ENCODE assay signal across 12 mouse cellular contexts in the genomic region with DNA sequence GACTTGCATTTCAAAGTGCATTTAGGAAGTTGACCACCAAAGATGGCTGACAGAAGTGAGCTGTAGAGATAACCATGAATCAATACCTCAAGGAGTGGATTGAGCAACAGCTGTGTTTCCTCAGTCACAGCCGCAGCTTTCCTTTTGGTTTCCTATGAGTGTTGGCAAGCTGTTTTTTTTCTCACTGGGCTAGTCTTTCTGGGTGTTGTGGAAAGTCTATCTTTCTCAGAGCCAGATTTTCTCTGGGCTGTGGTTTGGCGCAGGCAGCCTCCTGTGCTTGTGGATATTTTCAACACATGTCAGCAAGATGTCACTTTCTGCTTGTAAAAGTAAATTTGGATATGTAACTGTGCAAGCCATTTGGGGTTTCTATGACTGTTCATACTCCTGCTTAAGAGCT.
DNase-seq lines count a peak whose midpoint lies in the region; ATAC-seq and TF ChIP-seq lines count a peak whose summit lies in the region.
"Had no signal": no experiment of that assay in that cellular context is flagged by ENCODE, and none has a peak within 500 bp of the region (broad histone marks: within the 10 kb centered on the region; RNA-seq: fewer than 3 reads in every experiment).

No protein-coding gene starts in this region.

- no peak for TF ChIP-seq CTCF in left cerebral cortex, adult 2 months (IDR thresholded peaks at IDR 0.05)

- peaks cover under 1% of the 10 kb centered on the region for H3K4me1 ChIP-seq in forebrain, embryonic 16.5 days (replicated peaks; ENCODE audit: control insufficient read depth, insufficient read depth, low read length)
- H3K4me1 ChIP-seq in forebrain, embryonic 15.5 days: peaks cover 6% of the 10 kb centered on the region
- peaks cover 1% of the 10 kb centered on the region for H3K4me1 ChIP-seq in limb, embryonic 13.5 days

- no peaks in the 10 kb centered on the region for H3K9me3 ChIP-seq in forebrain, embryonic 16.5 days (ENCODE audit: control insufficient read depth, low read length)
- no peaks in the 10 kb centered on the region for H3K9me3 ChIP-seq in forebrain, embryonic 15.5 days
- no peaks in the 10 kb centered on the region for H3K9me3 ChIP-seq in limb, embryonic 13.5 days
- H3K9me3 ChIP-seq: neural tube, embryonic 13.5 days had no signal

- H3K27me3 ChIP-seq in forebrain, embryonic 16.5 days (replicated peaks; ENCODE audit: control insufficient read depth, insufficient read depth, low read length): no peaks in the 10 kb centered on the region
- H3K27me3 ChIP-seq in forebrain, embryonic 15.5 days: no peaks in the 10 kb centered on the region
- H3K27me3 ChIP-seq in limb, embryonic 13.5 days: peaks cover 8% of the 10 kb centered on the region
- no peaks in the 10 kb centered on the region for H3K27me3 ChIP-seq in myocyte (ENCODE audit: control insufficient read depth, insufficient read depth, insufficient read length)

- no peak overlapping the region for H3K27ac ChIP-seq in forebrain, embryonic 16.5 days (ENCODE audit: low read length)
- H3K27ac ChIP-seq in forebrain, embryonic 15.5 days (replicated peaks): no peak overlapping the region
- H3K27ac ChIP-seq in left cerebral cortex, adult 2 months: no peak overlapping the region
- 0 out of 2 replicates have a peak overlapping the region, but pooled peaks have one; percentile 4 for H3K27ac ChIP-seq in limb, embryonic 13.5 days
- H3K27ac ChIP-seq: layer of hippocampus, adult 2 months; neural tube, embryonic 13.5 days had no signal

- intact Hi-C loops in left cerebral cortex, postnatal 14 days (cut with DNase I): no loop called here
- intact Hi-C loops in left cerebral cortex, adult 2 months (cut with DNase I): no loop called here

- no peak for TF ChIP-seq POLR2A in myocyte (IDR thresholded peaks at IDR 0.05; ENCODE audit: insufficient read length, low read depth)

- no peak overlapping the region for H3K4me2 ChIP-seq in forebrain, embryonic 16.5 days (ENCODE audit: low read length)
- no peak overlapping the region for H3K4me2 ChIP-seq in forebrain, embryonic 15.5 days (replicated peaks)
- no peak overlapping the region for H3K4me2 ChIP-seq in limb, embryonic 13.5 days (replicated peaks)
- peak overlapping the region; percentile 48 for H3K4me2 ChIP-seq in myocyte (ENCODE audit: low read depth)
- H3K4me2 ChIP-seq: midbrain, embryonic 11.5 days; neural tube, embryonic 13.5 days had no signal

- no peak overlapping the region for H3ac ChIP-seq in myocyte (ENCODE audit: control insufficient read depth, insufficient read length)

- no peak overlapping the region for H3K4me3 ChIP-seq in forebrain, embryonic 16.5 days (replicated peaks; ENCODE audit: low read length)
- H3K4me3 ChIP-seq in forebrain, embryonic 15.5 days: no peak overlapping the region
- no peak overlapping the region for H3K4me3 ChIP-seq in left cerebral cortex, adult 2 months
- H3K4me3 ChIP-seq in limb, embryonic 13.5 days: no peak overlapping the region
- H3K4me3 ChIP-seq in myocyte: no peak overlapping the region
- H3K4me3 ChIP-seq: layer of hippocampus, adult 2 months; neural tube, embryonic 13.5 days had no signal

- no peak overlapping the region for H3K9ac ChIP-seq in forebrain, embryonic 16.5 days (replicated peaks; ENCODE audit: low read depth, low read length)
- no peak overlapping the region for H3K9ac ChIP-seq in forebrain, embryonic 15.5 days (replicated peaks)
- H3K9ac ChIP-seq in limb, embryonic 13.5 days: no peak overlapping the region
- H3K9ac ChIP-seq: neural tube, embryonic 13.5 days had no signal

- H3K79me2 ChIP-seq in myocyte (ENCODE audit: control insufficient read depth, insufficient read depth): no peaks in the 10 kb centered on the region

- peak; percentile 38 for ATAC-seq in forebrain, embryonic 16.5 days
- ATAC-seq in forebrain, embryonic 15.5 days (replicated peaks): no peak; the same call in 1 of the 2 replicates
- ATAC-seq in limb, embryonic 13.5 days (ENCODE audit: low FRiP score, low read depth): peak; percentile 77; the same call in 1 of the 2 replicates

- peak; percentile 7 to 50 for DNase-seq in left cerebral cortex, postnatal 14 days (ENCODE audit: low spot score in 2 of 2)
- no peak for DNase-seq in left cerebral cortex, adult 2 months (ENCODE audit: extremely low spot score in 1 of 2, low spot score in 2 of 2)
- no peak for DNase-seq in spleen, postnatal 4 days (ENCODE audit: low spot score in 2 of 2)
- no peak for DNase-seq in kidney, postnatal 25 days
- DNase-seq: heart, postnatal 36 days had no signal

- WGBS in forebrain, embryonic 16.5 days: 72% methylated on average over 2 of the region's 2 CpGs
- WGBS in forebrain, embryonic 15.5 days: 74% methylated on average over 2 of the region's 2 CpGs
- WGBS in limb, embryonic 13.5 days: 31% methylated on average over 2 of the region's 2 CpGs

- H3K36me3 ChIP-seq in forebrain, embryonic 16.5 days (ENCODE audit: control insufficient read depth, insufficient read depth): no peaks in the 10 kb centered on the region
- no peaks in the 10 kb centered on the region for H3K36me3 ChIP-seq in forebrain, embryonic 15.5 days
- H3K36me3 ChIP-seq in limb, embryonic 13.5 days: no peaks in the 10 kb centered on the region
- H3K36me3 ChIP-seq in myocyte (ENCODE audit: control insufficient read depth, insufficient read depth): no peaks in the 10 kb centered on the region
- H3K36me3 ChIP-seq: neural tube, embryonic 13.5 days had no signal

TF ChIP-seq in myocyte, 11 proteins besides CTCF, POLR2A, EP300 and RAD21:
- TF ChIP-seq POLR2AphosphoS2 (IDR thresholded peaks at IDR 0.05; ENCODE audit: insufficient read length, low read depth) (no peak), MYOD1 (IDR thresholded peaks at IDR 0.05; ENCODE audit: control insufficient read depth in 1 of 3, insufficient read length in 2 of 3, low read depth in 2 of 3) (peak in 2 of 3 experiments; percentile 60 to 74), SRF (IDR thresholded peaks at IDR 0.05; ENCODE audit: control insufficient read depth, insufficient read length, low read depth) (no peak), E2F4 (IDR thresholded peaks at IDR 0.05; ENCODE audit: insufficient read depth) (no peak), TCF3 (IDR thresholded peaks at IDR 0.05; ENCODE audit: insufficient read length, low read depth) (no peak), CEBPB (IDR thresholded peaks at IDR 0.05; ENCODE audit: insufficient read depth, poor library complexity, severe bottlenecking) (peak; percentile 97), USF1 (IDR thresholded peaks at IDR 0.05; ENCODE audit: low read depth) (no peak), REST (IDR thresholded peaks at IDR 0.05; ENCODE audit: insufficient read depth, insufficient read length) (no peak), MYOG (IDR thresholded peaks at IDR 0.05; ENCODE audit: control insufficient read depth in 1 of 3, insufficient read depth in 1 of 3, insufficient read length in 2 of 3, low read depth in 2 of 3) (peak in 2 of 3 experiments; percentile 33 to 53), TCF12 (IDR thresholded peaks at IDR 0.05; ENCODE audit: insufficient read depth, poor library complexity, severe bottlenecking) (peak; percentile 60), MAX (IDR thresholded peaks at IDR 0.05; ENCODE audit: low read depth) (no peak)

Comparison
In these comparisons a context has a peak if more than half of its experiments do, and no peak if none do; other contexts are left out.
1. DNase-seq: peak in left cerebral cortex, postnatal 14 days (2 of 2); none in left cerebral cortex, adult 2 months (0 of 2), spleen, postnatal 4 days (0 of 2) and kidney, postnatal 25 days (0 of 2).